Mouse (Mus musculus) liver, postnatal 0 days (tissue): ENCODE measurements at regions not wholly inside any gene's neighbourhood (a gene's known extent, or its start where the extent isn't known, plus 50 kb on each side); places are given as distances from the start of the nearest gene placed in this dataset.

ENCODE experiments used
- ATAC-seq: fragments of 200-750 bp; cut with Nextera tagmentation; 2 replicates; pipeline ENCODE4 v1.8.0; 2017; ENCODE audit warnings: mild to moderate bottlenecking, moderate library complexity
- DNase-seq: peaks from one replicate; pipeline ENCODE4 v3.0.0-alpha.2; 2016
- H3K27ac ChIP-seq: fragments of 300-500 bp; sonication (generic); 2 replicates; pipeline ENCODE4 v1.5.1; 2014; ENCODE audit warnings: antibody characterized with exemption, moderate library complexity, mild to moderate bottlenecking, low read depth
- H3K27me3 ChIP-seq: fragments of 300-500 bp; sonication (generic); 2 replicates; pipeline ENCODE4 v1.6.1; 2014; ENCODE audit warnings: low read length, control low read depth, mixed read lengths; ENCODE audit not compliant: insufficient read depth
- H3K36me3 ChIP-seq: fragments of 300-500 bp; sonication (generic); replicated peaks from 2 replicates; pipeline ENCODE4 v1.6.1; 2014; ENCODE audit warnings: mild to moderate bottlenecking, control low read depth, low read length, moderate library complexity, mixed read lengths; ENCODE audit not compliant: insufficient read depth
- H3K4me1 ChIP-seq: fragments of 300-500 bp; sonication (generic); 2 replicates; pipeline ENCODE4 v1.6.1; 2014; ENCODE audit warnings: antibody characterized with exemption, mild to moderate bottlenecking, control low read depth; ENCODE audit not compliant: insufficient read depth
- H3K4me2 ChIP-seq: fragments of 300-500 bp; sonication (generic); 2 replicates; pipeline ENCODE4 v1.6.1; 2014; ENCODE audit warnings: low read depth, mild to moderate bottlenecking, low read length, moderate library complexity, mixed read lengths
- H3K4me3 ChIP-seq: fragments of 300-500 bp; sonication (generic); 2 replicates; pipeline ENCODE4 v1.5.1; 2014; ENCODE audit warnings: low read depth, low read length
- H3K9ac ChIP-seq: fragments of 300-500 bp; sonication (generic); replicated peaks from 2 replicates; pipeline ENCODE4 v1.6.1; 2014; ENCODE audit warnings: mild to moderate bottlenecking, moderate library complexity
- H3K9me3 ChIP-seq: fragments of 300-500 bp; sonication (generic); 2 replicates; pipeline ENCODE4 v1.6.1; 2016; ENCODE audit warnings: mild to moderate bottlenecking, control low read depth, low read length, mixed read lengths
- CTCF ChIP-seq: sonication (generic); IDR thresholded peaks from 2 replicates; pipeline ENCODE4 v1.5.1; 2016; ENCODE audit warnings: antibody characterized with exemption, low read depth
- EP300 ChIP-seq: IDR thresholded peaks from 2 replicates; pipeline ENCODE4 v1.6.1; 2016; ENCODE audit warnings: antibody characterized with exemption, low read depth, mild to moderate bottlenecking
- WGBS: fragments of 180-500 bp; shearing (Covaris S2); extraction: QIAGEN DNeasy Blood & Tissue Kit; methylation state at CpG from one replicate; pipeline ENCODE4 v1.1.7; 2014; ENCODE audit not compliant: insufficient replicate concordance; 5-methylcytosine and 5-hydroxymethylcytosine counted together

GRCm38 (mm10) chr5:116661851-116662250, 70.2 kb upstream of the Srrm4 start:
- no peak for TF ChIP-seq CTCF
- no peak for TF ChIP-seq EP300
- H3K36me3 ChIP-seq, result no peaks in the 10 kb centered on the region
- H3K9ac ChIP-seq, result no peak overlapping the region
- H3K27ac ChIP-seq, result no peak overlapping the region
- no peak overlapping the region for H3K4me3 ChIP-seq
- 68% methylated on average over 2 of the region's 2 CpGs for WGBS
- H3K9me3 ChIP-seq, result peaks cover 6% of the 10 kb centered on the region; the same call in 1 of the 2 replicates
- no peaks in the 10 kb centered on the region for H3K27me3 ChIP-seq
- no peak overlapping the region for H3K4me2 ChIP-seq
- ATAC-seq (no peak), DNase-seq (no peak)
- no peaks in the 10 kb centered on the region for H3K4me1 ChIP-seq

- Histone ChIP-seq H3K4me1 (no peaks in the 10 kb centered on the region), H3K9me3 (peaks cover 10% of the 10 kb centered on the region), H3K4me2 (no peak overlapping the region), H3K27ac (no peak overlapping the region), H3K9ac (no peak overlapping the region), H3K27me3 (no peaks in the 10 kb centered on the region), H3K36me3 (no peaks in the 10 kb centered on the region), H3K4me3 (no peak overlapping the region)
- ATAC-seq (no peak), DNase-seq (no peak)
- TF ChIP-seq EP300 (no peak), CTCF (no peak)
- 79% methylated on average over 17 of the region's 17 CpGs for WGBS
These were observed 63.1 kb upstream of the Srrm4 start for GRCm38 (mm10) chr5:116654486-116655420.
